Mouse (Mus musculus): ENCODE data around the gene Eftud2.

The Eftud2 gene

DNA sequence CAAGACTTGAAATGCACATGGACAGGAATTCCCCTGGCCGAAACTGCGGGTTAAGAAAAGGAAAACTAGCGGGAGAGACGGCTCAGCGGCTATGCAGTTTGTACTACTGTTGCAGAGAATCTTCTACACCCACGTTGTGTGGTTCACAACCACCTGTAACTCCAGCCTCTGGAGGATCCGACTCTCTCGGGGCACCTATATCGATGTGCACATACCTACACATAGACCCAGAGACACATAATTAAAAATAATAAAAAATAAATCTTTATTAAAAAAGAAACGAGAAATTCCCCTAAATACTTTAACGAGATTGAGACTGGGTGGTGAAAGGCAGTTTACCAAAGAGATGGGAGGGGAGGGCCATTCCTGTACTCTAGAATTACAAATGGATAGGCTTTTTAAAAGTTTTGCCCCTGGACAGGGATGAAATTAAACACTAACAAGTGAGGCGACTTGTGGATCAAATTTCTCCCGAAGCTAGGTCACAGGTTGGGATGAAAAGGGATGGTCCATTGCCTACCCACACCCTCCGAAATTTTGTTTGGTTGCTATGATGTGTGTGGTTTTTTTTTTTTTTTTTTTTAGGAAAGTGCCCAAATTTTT lies 60.9 kb downstream of the Eftud2 start:
- DNase-seq (ENCODE audit: low read depth in 2 of 2, low spot score in 2 of 2), result no peak

DNA sequence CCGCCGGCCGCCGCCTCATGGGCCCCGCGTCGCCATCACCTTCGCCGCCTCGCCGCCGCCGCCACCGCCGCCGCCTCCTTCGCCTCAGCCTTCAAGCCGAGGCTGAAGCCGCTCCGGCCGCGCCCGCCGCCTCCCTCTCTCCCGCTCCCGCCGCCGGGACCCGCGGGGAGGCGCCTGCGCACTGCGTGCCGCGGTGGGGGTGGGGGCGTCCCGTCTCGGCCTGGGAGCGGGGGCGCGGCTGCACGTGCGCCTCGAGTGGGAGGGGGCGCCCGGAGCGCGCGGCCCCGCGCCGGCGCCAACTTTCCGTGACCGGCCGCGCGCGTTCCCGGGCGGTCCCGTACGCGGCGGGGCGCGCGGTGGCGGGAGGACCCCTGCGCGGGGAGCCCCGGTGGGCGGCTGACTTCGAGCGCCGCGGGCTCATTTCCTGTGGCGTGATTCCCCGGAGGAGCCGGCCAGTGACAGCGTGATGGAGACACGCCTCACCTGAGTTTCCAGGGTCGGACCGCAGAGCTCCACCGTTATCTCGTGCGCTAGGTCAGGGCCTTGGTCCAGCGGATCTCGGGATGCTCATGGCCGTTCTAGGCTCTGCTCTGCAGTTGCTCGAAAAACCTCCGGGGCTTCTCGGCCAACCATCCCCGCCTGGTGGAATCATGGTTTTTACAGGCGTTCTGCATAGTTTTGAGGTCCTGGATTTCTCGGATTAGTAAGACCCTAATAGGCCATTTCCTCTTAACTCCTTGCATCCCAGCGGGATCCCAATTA lies 61.6 kb downstream of the Eftud2 start, which contains the start of gene Gjc1:
TSS of gene Gjc1 (minus strand) at position 680 of the 762 bp plus-strand sequence.
- DNase-seq (ENCODE audit: low read depth in 2 of 2, low spot score in 2 of 2), result peak in 1 of 2 experiments; percentile 4

DNA sequence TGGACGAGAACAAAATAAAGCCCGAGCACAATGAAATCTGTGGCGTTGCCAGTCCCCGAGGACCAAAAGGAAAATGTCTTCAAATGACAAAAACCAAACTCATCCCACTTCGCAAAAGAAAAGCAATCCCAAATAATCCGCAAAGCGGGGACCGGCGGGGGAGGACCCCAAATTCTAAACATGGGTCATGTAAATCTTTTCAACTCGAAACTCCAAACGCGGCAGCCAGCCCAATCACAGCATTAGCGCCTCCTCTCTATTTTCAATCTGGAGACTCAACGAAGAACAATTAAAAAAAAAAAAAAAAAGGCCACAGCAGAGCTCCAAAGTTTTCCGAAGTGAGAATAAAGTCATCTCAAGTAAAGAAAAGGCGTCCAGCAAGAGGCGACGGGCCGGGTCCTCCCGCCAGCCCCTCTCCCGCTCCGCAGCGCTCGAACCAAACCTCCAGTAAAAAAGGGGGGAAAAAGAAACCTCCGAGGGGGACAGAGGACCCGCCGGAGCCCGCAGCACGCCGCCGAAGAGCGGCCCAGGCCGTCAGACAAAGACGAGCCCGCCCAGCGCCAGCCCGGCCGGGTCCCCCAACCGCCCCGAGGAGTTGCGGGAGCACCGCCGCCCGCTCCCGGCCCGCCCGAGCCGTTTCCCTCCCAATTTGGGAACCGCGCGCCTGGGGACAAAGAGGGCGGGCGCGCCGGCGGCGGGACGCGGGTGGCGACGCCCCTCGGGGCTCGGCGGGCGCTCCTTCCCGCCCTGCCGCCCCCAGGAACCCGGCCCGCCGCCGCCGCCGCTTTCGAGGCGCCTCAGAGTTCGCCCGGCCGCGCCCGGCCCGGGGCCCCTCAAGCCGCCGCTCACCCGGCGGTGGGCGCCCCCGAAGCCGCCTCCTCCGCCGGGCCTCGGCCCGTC lies 62.4 kb downstream of the Eftud2 start:
- DNase-seq (ENCODE audit: low read depth in 2 of 2, low spot score in 2 of 2), result peak in 1 of 2 experiments; percentile 1

DNA sequence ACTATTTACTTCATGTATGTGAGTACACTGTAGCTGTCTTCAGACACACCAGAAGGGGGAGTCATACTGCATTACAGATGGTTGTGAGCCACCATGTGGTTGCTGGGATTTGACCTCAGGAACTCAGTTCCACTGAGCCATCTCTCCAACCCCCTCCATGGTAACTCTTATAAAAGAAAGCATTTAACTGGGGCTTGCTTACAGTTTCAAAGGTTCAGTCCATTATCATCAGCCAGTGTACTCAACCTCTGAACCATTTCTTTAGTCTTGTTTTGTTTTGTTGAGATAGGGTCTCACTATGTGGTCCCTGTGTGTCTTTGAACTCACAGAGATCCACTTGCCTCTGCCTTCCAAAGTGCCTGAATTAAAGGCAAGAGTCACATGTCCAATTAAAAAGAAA lies 65.9 kb downstream of the Eftud2 start:
- DNase-seq (ENCODE audit: low read depth in 2 of 2, low spot score in 2 of 2), result no peak

DNA sequence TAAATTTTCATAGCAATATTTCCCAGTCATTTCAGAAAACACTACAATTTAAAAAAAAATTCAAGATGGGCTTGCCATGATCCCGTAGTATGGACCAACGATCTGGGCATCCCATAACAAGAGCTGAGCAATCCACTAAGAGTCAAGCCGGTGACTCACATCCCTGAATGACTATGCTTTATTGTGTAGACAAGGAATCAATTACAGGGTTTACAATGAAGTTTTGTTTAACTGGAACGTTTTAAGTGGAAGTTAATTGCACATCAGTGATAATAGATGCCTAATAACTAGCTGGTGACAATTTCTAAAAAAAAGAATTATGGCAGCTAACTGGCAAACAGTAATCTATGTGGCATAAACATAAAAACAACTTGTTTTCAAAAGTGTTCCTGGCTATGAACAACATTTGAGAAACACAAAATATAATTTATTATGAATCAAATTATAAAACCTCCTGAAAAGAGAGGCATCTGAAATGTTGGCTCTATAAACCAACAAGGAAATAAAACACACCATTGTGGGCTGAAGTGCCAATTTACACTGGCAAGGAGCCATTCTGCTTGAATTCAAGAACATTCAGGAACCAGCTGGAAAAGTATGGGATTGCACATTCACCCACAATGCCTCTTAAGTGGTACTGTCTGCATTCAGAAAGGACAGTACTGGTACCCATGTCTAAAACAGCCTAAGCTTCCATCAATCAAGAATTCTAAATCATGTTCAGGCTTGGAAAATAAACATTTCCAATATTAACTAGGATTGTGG lies 69.9 kb downstream of the Eftud2 start:
- DNase-seq (ENCODE audit: low read depth in 2 of 2, low spot score in 2 of 2), result no peak

DNA sequence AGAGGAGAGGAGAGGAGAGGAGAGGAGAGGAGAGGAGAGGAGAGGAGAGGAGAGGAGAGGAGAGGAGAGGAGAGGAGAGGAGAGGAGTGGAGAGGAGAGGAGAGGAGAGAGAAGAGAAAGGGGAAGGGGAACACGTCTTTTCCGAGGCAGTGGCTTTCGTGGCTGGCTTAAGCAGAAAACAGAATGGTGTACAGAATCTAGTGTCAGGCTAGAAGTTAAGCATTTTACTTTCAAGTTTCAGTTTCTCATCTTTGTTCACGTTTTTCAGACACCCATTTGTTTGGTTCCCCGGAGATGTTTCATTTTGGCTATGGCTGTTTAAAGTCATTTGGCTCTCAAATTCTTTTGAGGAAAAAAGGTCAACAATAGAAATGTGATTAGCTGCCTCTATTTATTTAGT lies 72.5 kb downstream of the Eftud2 start:
- no peak for DNase-seq (ENCODE audit: low read depth in 2 of 2, low spot score in 2 of 2)

DNA sequence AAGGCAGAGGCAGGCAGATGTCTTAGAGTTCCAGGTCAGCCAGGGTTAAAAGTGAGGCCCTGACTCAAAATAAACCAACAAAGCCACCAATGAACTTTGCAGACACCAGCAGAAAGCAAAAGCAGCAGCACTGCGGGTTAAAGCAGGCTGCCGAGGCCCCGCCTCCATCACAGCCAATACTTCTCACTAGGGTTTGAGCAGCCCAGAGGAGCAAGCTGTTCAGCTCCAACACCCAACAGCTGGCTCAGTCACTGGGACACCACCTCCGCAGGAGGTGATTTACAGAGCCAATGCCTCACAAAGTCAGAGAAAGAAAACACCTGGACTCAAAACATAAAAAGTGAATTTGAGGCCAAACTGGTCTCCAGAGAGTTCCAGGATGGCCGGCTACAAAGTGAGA lies 77.3 kb downstream of the Eftud2 start:
- DNase-seq (ENCODE audit: low read depth in 2 of 2, low spot score in 2 of 2), result no peak

DNA sequence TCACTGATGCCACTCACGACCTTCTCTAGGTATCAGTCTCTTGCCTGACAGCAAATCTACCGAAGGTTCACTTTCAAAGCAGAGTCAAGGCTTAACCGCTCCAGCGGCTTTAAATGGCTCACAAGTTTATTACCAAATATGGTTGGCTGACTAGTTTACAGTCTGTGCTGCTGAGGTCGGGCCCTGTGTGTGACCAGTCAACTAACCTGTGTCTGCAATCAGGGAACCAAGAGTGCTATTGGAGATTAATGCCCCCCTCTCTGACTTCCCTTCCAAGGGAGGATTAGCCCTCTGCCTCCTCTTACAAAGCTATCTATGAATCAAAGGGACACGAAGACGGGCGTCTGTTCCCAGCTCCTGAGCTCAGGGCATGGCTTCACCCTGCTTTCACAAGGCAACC lies 86.6 kb downstream of the Eftud2 start:
- DNase-seq (ENCODE audit: low read depth in 2 of 2, low spot score in 2 of 2), result no peak

DNA sequence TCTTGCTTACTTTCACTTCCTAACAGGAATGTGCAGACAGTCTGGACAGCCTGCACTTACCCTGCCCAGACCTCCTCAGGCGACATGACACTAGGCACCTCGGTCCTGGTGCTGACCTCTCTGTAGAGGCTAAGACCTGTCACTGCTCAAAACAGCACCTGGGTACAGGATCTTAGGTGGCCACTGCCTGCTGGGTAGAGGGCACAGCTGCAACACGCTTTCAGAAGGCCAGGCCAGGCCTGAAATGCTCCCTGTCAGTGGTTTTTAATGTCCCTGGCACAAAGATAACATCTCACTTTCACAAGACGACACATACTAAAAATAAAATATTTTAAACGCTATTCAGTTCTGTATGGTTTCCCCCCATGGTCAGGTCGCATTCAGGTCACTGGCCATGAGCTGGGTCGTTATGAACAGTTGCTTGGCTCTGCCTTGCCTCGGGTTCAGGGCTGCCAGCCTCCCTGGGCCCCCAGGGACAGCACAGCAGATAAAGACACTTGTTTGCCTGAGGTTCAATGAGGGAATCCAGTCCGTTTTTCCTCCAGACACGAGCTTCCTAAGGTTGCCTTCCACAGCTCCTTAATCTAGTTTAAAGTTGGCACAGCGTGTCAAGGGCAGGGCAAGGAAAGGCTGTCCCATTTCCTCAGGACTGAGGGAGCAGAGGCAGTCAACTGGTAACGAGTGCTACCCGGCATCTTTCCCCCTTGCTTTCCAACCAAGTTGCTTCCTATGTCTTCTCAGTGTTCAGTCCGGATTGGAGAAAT lies 88.9 kb downstream of the Eftud2 start:
- no peak for DNase-seq (ENCODE audit: low read depth in 2 of 2, low spot score in 2 of 2)
